Mouse (Mus musculus): ENCODE measurements around the gene Qars. TPM values are rescaled to one million over a fixed set of nuclear protein-coding genes. Genes with fewer than 3 reads are reported as not detected.

Qars gene
- polyA plus RNA-seq (2012; rRNA removed), result 110 TPM in 2 replicates

- Histone ChIP-seq H3K4me3 (ENCODE audit: insufficient read depth, low read length) (peak within 1 kb of the TSS; percentile 64), H3K4me1 (ENCODE audit: control insufficient read depth, insufficient read depth, low read length) (peaks cover 3% of the 10 kb centered on the region; the same call in 1 of the 2 replicates), H3K27ac (ENCODE audit: insufficient read depth, low read length) (no peak within 1 kb of the TSS; the same call in 1 of the 2 replicates)
- TF ChIP-seq CTCF (IDR thresholded peaks at IDR 0.05; ENCODE audit: extremely low read depth, insufficient read depth, low read length) (no peak), POLR2A (IDR thresholded peaks at IDR 0.05; ENCODE audit: extremely low read depth, insufficient read depth, low read length) (peak; percentile 84)
These were observed at the start of gene Qars for GRCm38 (mm10) chr9:108507619-108508434. Gene Qars, plus strand, starts transcription at chr9:108507706.

GRCm38 (mm10) chr9:108459939-108460318 lies 47.6 kb upstream of the Qars start:
- peak overlapping the region; percentile 84; the same call in 1 of the 2 replicates for H3K4me3 ChIP-seq (ENCODE audit: insufficient read depth, low read length)
- TF ChIP-seq POLR2A (IDR thresholded peaks at IDR 0.05; ENCODE audit: extremely low read depth, insufficient read depth, low read length), result no peak
- no peak for TF ChIP-seq CTCF (IDR thresholded peaks at IDR 0.05; ENCODE audit: extremely low read depth, insufficient read depth, low read length)
- peaks cover 8% of the 10 kb centered on the region; the same call in 1 of the 2 replicates for H3K4me1 ChIP-seq (ENCODE audit: control insufficient read depth, insufficient read depth, low read length)
- H3K27ac ChIP-seq (ENCODE audit: insufficient read depth, low read length), result no peak overlapping the region

- H3K4me3 ChIP-seq (ENCODE audit: insufficient read depth, low read length), result peak within 1 kb of the TSS; percentile 84
- TF ChIP-seq POLR2A (IDR thresholded peaks at IDR 0.05; ENCODE audit: extremely low read depth, insufficient read depth, low read length), result peak; percentile 39; the same call in 1 of the 2 replicates
- no peak for TF ChIP-seq CTCF (IDR thresholded peaks at IDR 0.05; ENCODE audit: extremely low read depth, insufficient read depth, low read length)
- peaks cover 8% of the 10 kb centered on the region; the same call in 1 of the 2 replicates for H3K4me1 ChIP-seq (ENCODE audit: control insufficient read depth, insufficient read depth, low read length)
- peak within 1 kb of the TSS; percentile 43; the same call in 1 of the 2 replicates for H3K27ac ChIP-seq (ENCODE audit: insufficient read depth, low read length)
These were observed 47.0 kb upstream of the Qars start, which contains the start of gene Ccdc71 for GRCm38 (mm10) chr9:108460319-108461178. Gene Ccdc71, plus strand, starts transcription at chr9:108460527.

GRCm38 (mm10) chr9:108461181-108461631 lies 46.3 kb upstream of the Qars start, which contains the start of gene Klhdc8b:
Gene Klhdc8b, minus strand, starts transcription at chr9:108461581.
- H3K27ac ChIP-seq (ENCODE audit: insufficient read depth, low read length), result peak within 1 kb of the TSS; percentile 43; the same call in 1 of the 2 replicates
- peaks cover 8% of the 10 kb centered on the region; the same call in 1 of the 2 replicates for H3K4me1 ChIP-seq (ENCODE audit: control insufficient read depth, insufficient read depth, low read length)
- TF ChIP-seq CTCF (IDR thresholded peaks at IDR 0.05; ENCODE audit: extremely low read depth, insufficient read depth, low read length) (no peak), POLR2A (IDR thresholded peaks at IDR 0.05; ENCODE audit: extremely low read depth, insufficient read depth, low read length) (no peak)
- peak within 1 kb of the TSS; percentile 84 for H3K4me3 ChIP-seq (ENCODE audit: insufficient read depth, low read length)

- TF ChIP-seq CTCF (IDR thresholded peaks at IDR 0.05; ENCODE audit: extremely low read depth, insufficient read depth, low read length) (no peak), POLR2A (IDR thresholded peaks at IDR 0.05; ENCODE audit: extremely low read depth, insufficient read depth, low read length) (no peak)
- H3K4me1 ChIP-seq (ENCODE audit: control insufficient read depth, insufficient read depth, low read length), result peaks cover 8% of the 10 kb centered on the region; the same call in 1 of the 2 replicates
- no peak overlapping the region for H3K27ac ChIP-seq (ENCODE audit: insufficient read depth, low read length)
- H3K4me3 ChIP-seq (ENCODE audit: insufficient read depth, low read length), result peak overlapping the region; percentile 84; the same call in 1 of the 2 replicates
These were observed 45.8 kb upstream of the Qars start for GRCm38 (mm10) chr9:108461675-108462074.

GRCm38 (mm10) chr9:108462192-108462591 lies 45.3 kb upstream of the Qars start:
- Histone ChIP-seq H3K4me1 (ENCODE audit: control insufficient read depth, insufficient read depth, low read length) (peaks cover 8% of the 10 kb centered on the region; the same call in 1 of the 2 replicates), H3K4me3 (ENCODE audit: insufficient read depth, low read length) (no peak overlapping the region), H3K27ac (ENCODE audit: insufficient read depth, low read length) (no peak overlapping the region)
- TF ChIP-seq CTCF (IDR thresholded peaks at IDR 0.05; ENCODE audit: extremely low read depth, insufficient read depth, low read length), result no peak
- TF ChIP-seq POLR2A (IDR thresholded peaks at IDR 0.05; ENCODE audit: extremely low read depth, insufficient read depth, low read length), result no peak

GRCm38 (mm10) chr9:108463713-108464112 lies 43.8 kb upstream of the Qars start:
- H3K27ac ChIP-seq (ENCODE audit: insufficient read depth, low read length), result no peak overlapping the region
- peaks cover 8% of the 10 kb centered on the region; the same call in 1 of the 2 replicates for H3K4me1 ChIP-seq (ENCODE audit: control insufficient read depth, insufficient read depth, low read length)
- no peak for TF ChIP-seq CTCF (IDR thresholded peaks at IDR 0.05; ENCODE audit: extremely low read depth, insufficient read depth, low read length)
- H3K4me3 ChIP-seq (ENCODE audit: insufficient read depth, low read length), result no peak overlapping the region

- Histone ChIP-seq H3K27ac (ENCODE audit: insufficient read depth, low read length) (no peak overlapping the region), H3K4me3 (ENCODE audit: insufficient read depth, low read length) (no peak overlapping the region), H3K4me1 (ENCODE audit: control insufficient read depth, insufficient read depth, low read length) (peaks cover 8% of the 10 kb centered on the region; the same call in 1 of the 2 replicates)
- TF ChIP-seq CTCF (IDR thresholded peaks at IDR 0.05; ENCODE audit: extremely low read depth, insufficient read depth, low read length), result no peak
- no peak for TF ChIP-seq POLR2A (IDR thresholded peaks at IDR 0.05; ENCODE audit: extremely low read depth, insufficient read depth, low read length)
These were observed 41.3 kb upstream of the Qars start for GRCm38 (mm10) chr9:108466219-108466618.

- Histone ChIP-seq H3K27ac (ENCODE audit: insufficient read depth, low read length) (no peak overlapping the region), H3K4me1 (ENCODE audit: control insufficient read depth, insufficient read depth, low read length) (no peaks in the 10 kb centered on the region; the same call in none of the 2 replicates), H3K4me3 (ENCODE audit: insufficient read depth, low read length) (no peak overlapping the region)
- TF ChIP-seq CTCF (IDR thresholded peaks at IDR 0.05; ENCODE audit: extremely low read depth, insufficient read depth, low read length), result no peak
- TF ChIP-seq POLR2A (IDR thresholded peaks at IDR 0.05; ENCODE audit: extremely low read depth, insufficient read depth, low read length), result no peak
These were observed 38.1 kb upstream of the Qars start for GRCm38 (mm10) chr9:108469430-108469829.
